Mouse (Mus musculus): ENCODE measurements around the gene Sergef. TPM values are rescaled to one million over a fixed set of nuclear protein-coding genes. Genes with fewer than 3 reads are reported as not detected.

The Sergef gene
- polyA plus RNA-seq, 1 experiment: 38.7 TPM

DNA sequence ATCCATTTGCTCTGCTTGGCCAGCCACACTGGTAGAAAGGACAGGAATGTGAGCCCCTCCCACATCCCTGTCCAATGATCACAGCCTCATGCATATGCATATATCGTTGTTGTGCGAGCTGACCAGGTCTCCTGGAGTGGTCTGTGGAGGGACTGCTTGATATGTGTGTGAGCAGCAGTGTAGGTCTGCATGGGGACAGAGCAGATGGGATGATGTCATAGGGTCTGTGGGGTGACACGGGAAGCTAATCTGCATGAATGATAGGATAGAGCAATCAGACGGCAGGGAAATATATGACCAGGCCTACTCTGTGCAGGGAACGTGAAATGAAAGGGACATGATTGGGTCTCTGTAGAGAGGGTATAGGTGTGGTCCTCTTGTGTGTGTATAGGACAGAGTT lies 205.7 kb downstream of the Sergef start:
- H3K27ac ChIP-seq (ENCODE audit: insufficient read depth, low read length): peak overlapping the region; percentile 35
- 7% methylated on average over 5 of the region's 5 CpGs for WGBS
- H3K4me3 ChIP-seq (replicated peaks; ENCODE audit: insufficient read depth, low read depth, low read length): no peak overlapping the region
- no peaks in the 10 kb centered on the region for H3K27me3 ChIP-seq (ENCODE audit: control insufficient read depth, insufficient read depth, low read length)
- no peak for TF ChIP-seq CTCF (IDR thresholded peaks at IDR 0.05; ENCODE audit: borderline replicate concordance, insufficient read depth, low read depth, low read length)
- no peak for TF ChIP-seq POLR2A (IDR thresholded peaks at IDR 0.05; ENCODE audit: borderline replicate concordance, insufficient read depth, low read length)
- DNase-seq: no peak
- peaks cover 89% of the 10 kb centered on the region for H3K4me1 ChIP-seq (ENCODE audit: control insufficient read depth, insufficient read depth, low read length)

- WGBS: 6% methylated on average over 4 of the region's 4 CpGs
- no peak for TF ChIP-seq POLR2A (IDR thresholded peaks at IDR 0.05; ENCODE audit: borderline replicate concordance, insufficient read depth, low read length)
- H3K4me1 ChIP-seq (ENCODE audit: control insufficient read depth, insufficient read depth, low read length): peaks cover 86% of the 10 kb centered on the region
- H3K27ac ChIP-seq (ENCODE audit: insufficient read depth, low read length): peak overlapping the region; percentile 45
- peak in 1 of 2 experiments; percentile 58 for DNase-seq
- H3K27me3 ChIP-seq (ENCODE audit: control insufficient read depth, insufficient read depth, low read length): no peaks in the 10 kb centered on the region
- no peak overlapping the region for H3K4me3 ChIP-seq (replicated peaks; ENCODE audit: insufficient read depth, low read depth, low read length)
Observed at GRCm38 (mm10) chr7:46425012-46425411, 214.6 kb downstream of the Sergef start.

DNA sequence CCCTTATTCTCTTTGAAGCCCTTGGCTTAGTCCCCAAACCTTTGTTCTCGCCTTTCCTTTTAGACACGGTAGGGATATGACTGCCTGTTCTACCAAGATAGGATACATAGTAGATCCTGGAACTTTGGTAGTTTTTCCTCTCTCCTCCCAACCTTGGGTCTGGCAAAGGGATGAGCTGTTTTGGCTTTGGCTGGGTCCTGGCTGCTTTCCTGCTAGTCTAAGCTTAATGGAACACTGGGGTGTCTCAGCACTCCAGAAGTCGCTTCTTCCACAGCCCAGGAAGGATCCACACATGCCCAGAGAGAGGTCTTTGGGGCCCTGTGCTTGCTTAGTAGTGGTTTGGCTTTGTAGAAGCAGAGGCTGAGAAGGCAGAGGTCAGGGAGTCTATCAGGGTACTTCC lies 215.7 kb downstream of the Sergef start:
- 5% methylated on average over 3 of the region's 3 CpGs for WGBS
- peak overlapping the region; percentile 74 for H3K27ac ChIP-seq (ENCODE audit: insufficient read depth, low read length)

DNA sequence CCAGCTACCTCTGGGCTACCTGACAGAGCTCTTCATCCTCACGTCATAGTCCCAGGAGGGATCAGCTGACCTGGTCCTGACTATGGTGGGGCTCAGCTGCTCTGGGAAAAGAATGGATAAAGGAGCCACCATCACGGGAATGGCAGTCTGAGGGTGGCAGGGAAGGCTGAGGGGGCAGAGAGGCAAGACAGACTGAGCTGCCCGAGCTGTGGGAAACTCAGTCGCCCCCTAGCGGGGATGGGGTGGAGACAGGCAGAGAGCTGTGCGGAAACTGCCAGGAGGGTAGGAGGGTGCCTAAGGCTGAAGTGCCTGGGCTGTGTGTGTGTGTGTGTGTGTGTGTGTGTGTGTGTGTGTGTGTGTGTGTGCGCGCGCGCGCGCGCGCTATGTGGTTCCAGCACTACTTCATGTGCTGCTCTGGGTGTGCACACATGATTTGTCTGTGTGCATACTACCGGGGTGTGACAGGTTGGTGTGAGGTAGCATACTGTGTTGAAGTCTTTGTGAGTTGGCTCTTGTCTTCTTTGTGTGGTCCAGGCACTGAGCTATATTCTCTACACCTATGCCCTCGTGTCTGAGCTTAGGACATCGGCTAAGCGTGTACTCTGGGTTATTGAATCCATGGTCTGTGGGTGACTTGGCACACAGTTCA lies 216.7 kb downstream of the Sergef start:
- Histone ChIP-seq H3K27me3 (ENCODE audit: control insufficient read depth, insufficient read depth, low read length) (no peaks in the 10 kb centered on the region), H3K27ac (ENCODE audit: insufficient read depth, low read length) (peak overlapping the region; percentile 8), H3K4me3 (replicated peaks; ENCODE audit: insufficient read depth, low read depth, low read length) (peak overlapping the region; percentile 21), H3K4me1 (ENCODE audit: control insufficient read depth, insufficient read depth, low read length) (peaks cover 89% of the 10 kb centered on the region)
- peak; percentile 82 to 85 for DNase-seq
- WGBS: 32% methylated on average over 18 of the region's 18 CpGs
- no peak for TF ChIP-seq POLR2A (IDR thresholded peaks at IDR 0.05; ENCODE audit: borderline replicate concordance, insufficient read depth, low read length)
- TF ChIP-seq CTCF (IDR thresholded peaks at IDR 0.05; ENCODE audit: borderline replicate concordance, insufficient read depth, low read depth, low read length): peak; percentile 65

More for the DNA sequence above, 215.7 kb downstream of the Sergef start:
- TF ChIP-seq POLR2A (IDR thresholded peaks at IDR 0.05; ENCODE audit: borderline replicate concordance, insufficient read depth, low read length) (no peak), CTCF (IDR thresholded peaks at IDR 0.05; ENCODE audit: borderline replicate concordance, insufficient read depth, low read depth, low read length) (no peak)
- no peaks in the 10 kb centered on the region for H3K27me3 ChIP-seq (ENCODE audit: control insufficient read depth, insufficient read depth, low read length)
- peak; percentile 72 to 77 for DNase-seq
- peaks cover 85% of the 10 kb centered on the region for H3K4me1 ChIP-seq (ENCODE audit: control insufficient read depth, insufficient read depth, low read length)
- H3K4me3 ChIP-seq (replicated peaks; ENCODE audit: insufficient read depth, low read depth, low read length): peak overlapping the region; percentile 4

DNA sequence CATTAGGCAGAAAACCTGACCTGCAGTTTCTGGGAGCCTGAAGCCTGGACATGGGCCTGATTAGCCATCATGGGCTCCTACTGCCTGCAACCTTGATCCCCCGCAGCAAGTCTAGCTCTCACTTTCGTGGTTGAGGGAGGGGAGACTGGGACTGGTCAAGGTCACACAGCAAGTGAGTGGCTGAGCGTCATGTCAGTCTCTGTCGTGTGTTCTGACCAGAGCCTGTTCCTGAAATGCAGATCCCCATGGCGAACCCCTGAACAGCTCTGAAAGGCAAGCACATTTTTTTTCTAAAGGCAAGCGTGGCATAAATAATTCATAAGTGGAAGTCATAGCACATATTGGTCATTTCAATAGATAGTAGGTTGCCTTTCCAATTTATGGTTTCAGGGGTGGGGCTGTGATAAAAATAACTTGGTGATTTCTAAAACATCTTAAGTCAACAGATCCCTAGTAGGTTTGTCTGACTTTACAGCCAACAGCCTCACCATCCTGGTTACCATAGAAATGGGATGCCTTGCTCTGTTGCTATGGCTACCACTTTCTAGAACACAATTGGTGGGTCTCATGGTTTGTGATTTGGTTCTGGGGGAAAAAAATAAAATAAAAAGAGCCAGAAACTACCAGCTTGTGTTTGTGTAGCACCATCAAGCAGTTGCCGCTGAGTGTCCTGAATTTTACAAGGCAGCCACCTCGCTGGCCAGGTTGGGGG lies 217.4 kb downstream of the Sergef start:
- no peak for DNase-seq

DNA sequence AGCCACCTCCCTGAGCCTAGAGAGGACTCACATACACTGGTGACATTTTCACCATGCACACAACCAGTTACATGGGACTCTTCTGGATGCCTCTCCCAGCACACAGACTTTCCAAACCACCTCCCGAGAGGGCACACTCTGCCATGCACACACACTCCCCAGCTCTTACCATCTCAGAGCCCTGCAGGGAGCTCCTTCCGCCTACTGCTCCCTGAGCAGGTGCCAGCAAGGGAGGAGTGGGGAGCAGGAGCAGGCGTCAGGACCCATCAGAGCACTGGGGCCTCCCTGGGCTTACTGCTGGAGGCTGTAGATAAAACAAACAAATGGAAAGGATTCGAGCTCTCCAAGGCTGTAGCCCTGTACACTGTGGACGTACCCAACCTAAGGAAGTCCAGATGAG lies 218.1 kb downstream of the Sergef start:
- peak; percentile 67 to 74 for DNase-seq
- Histone ChIP-seq H3K4me1 (ENCODE audit: control insufficient read depth, insufficient read depth, low read length) (peaks cover 88% of the 10 kb centered on the region), H3K27me3 (ENCODE audit: control insufficient read depth, insufficient read depth, low read length) (no peaks in the 10 kb centered on the region), H3K4me3 (replicated peaks; ENCODE audit: insufficient read depth, low read depth, low read length) (peak overlapping the region; percentile 3), H3K27ac (ENCODE audit: insufficient read depth, low read length) (peak overlapping the region; percentile 66)
- WGBS: 8% methylated on average over 5 of the region's 5 CpGs
- TF ChIP-seq CTCF (IDR thresholded peaks at IDR 0.05; ENCODE audit: borderline replicate concordance, insufficient read depth, low read depth, low read length) (no peak), POLR2A (IDR thresholded peaks at IDR 0.05; ENCODE audit: borderline replicate concordance, insufficient read depth, low read length) (no peak)

More for the DNA sequence above, 217.4 kb downstream of the Sergef start:
- Histone ChIP-seq H3K27ac (ENCODE audit: insufficient read depth, low read length) (peak overlapping the region; percentile 66), H3K4me3 (replicated peaks; ENCODE audit: insufficient read depth, low read depth, low read length) (peak overlapping the region; percentile 21), H3K27me3 (ENCODE audit: control insufficient read depth, insufficient read depth, low read length) (no peaks in the 10 kb centered on the region), H3K4me1 (ENCODE audit: control insufficient read depth, insufficient read depth, low read length) (peaks cover 87% of the 10 kb centered on the region)
- TF ChIP-seq CTCF (IDR thresholded peaks at IDR 0.05; ENCODE audit: borderline replicate concordance, insufficient read depth, low read depth, low read length): no peak
- TF ChIP-seq POLR2A (IDR thresholded peaks at IDR 0.05; ENCODE audit: borderline replicate concordance, insufficient read depth, low read length): no peak
- 17% methylated on average over 8 of the region's 8 CpGs for WGBS

GRCm38 (mm10) chr7:46418102-46418622 lies 221.4 kb downstream of the Sergef start:
- Histone ChIP-seq H3K27me3 (ENCODE audit: control insufficient read depth, insufficient read depth, low read length) (no peaks in the 10 kb centered on the region), H3K4me1 (ENCODE audit: control insufficient read depth, insufficient read depth, low read length) (peaks cover 86% of the 10 kb centered on the region), H3K27ac (ENCODE audit: insufficient read depth, low read length) (peak overlapping the region; percentile 79), H3K4me3 (replicated peaks; ENCODE audit: insufficient read depth, low read depth, low read length) (peak overlapping the region; percentile 16)
- WGBS: 17% methylated on average over 16 of the region's 16 CpGs
- TF ChIP-seq CTCF (IDR thresholded peaks at IDR 0.05; ENCODE audit: borderline replicate concordance, insufficient read depth, low read depth, low read length): no peak
- no peak for TF ChIP-seq POLR2A (IDR thresholded peaks at IDR 0.05; ENCODE audit: borderline replicate concordance, insufficient read depth, low read length)
- peak; percentile 71 to 77 for DNase-seq
